In the genomic region with DNA sequence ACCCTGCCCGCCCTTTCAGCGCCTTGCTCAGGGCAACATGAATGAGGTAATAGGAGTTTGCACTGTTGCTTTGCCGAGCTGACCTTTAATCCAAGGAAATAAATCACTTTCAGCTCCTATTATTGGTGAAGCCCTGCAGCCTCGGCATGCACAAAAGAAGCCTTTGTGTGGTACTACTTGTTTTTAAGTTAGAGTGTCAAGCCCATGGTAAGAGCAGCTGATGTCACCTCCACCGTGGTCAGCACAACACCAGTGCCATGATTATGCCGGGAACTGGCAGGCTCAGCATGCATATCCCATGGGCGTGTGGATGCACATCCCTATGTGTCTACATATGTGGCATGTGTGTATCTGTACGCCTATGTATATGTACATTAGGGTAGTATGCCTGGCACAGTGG, we compare ENCODE assay signal across 15 mouse cellular contexts. TPM values are rescaled to one million over a fixed set of nuclear protein-coding genes. Genes with fewer than 3 reads are reported as not detected.
A peak's percentile ranks its signal among the peaks of the same experiment; 100 is the strongest.
DNase-seq lines count a peak whose midpoint lies in the region; ATAC-seq and TF ChIP-seq lines count a peak whose summit lies in the region.
"Had no signal": no experiment of that assay in that cellular context is flagged by ENCODE, and none has a peak within 500 bp of the region (broad histone marks: within the 10 kb centered on the region; RNA-seq: fewer than 3 reads in every experiment).

No protein-coding gene starts in this region.

- no peaks in the 10 kb centered on the region for H3K27me3 ChIP-seq in forebrain, embryonic 13.5 days
- H3K27me3 ChIP-seq in forebrain, embryonic 16.5 days (replicated peaks; ENCODE audit: control insufficient read depth, insufficient read depth, low read length) = no peaks in the 10 kb centered on the region
- H3K27me3 ChIP-seq in embryonic facial prominence, embryonic 12.5 days = no peaks in the 10 kb centered on the region
- no peaks in the 10 kb centered on the region for H3K27me3 ChIP-seq in intestine, postnatal 0 days (replicated peaks; ENCODE audit: control insufficient read depth, insufficient read depth, low read length)
- H3K27me3 ChIP-seq: heart, embryonic 13.5 days had no signal

- ATAC-seq in forebrain, embryonic 13.5 days = no peak
- ATAC-seq in forebrain, embryonic 16.5 days = no peak
- ATAC-seq in embryonic facial prominence, embryonic 12.5 days (ENCODE audit: insufficient number of reproducible peaks, insufficient read depth, low FRiP score, low TSS enrichment) = no peak
- peak; percentile 52; the same call in 1 of the 2 replicates for ATAC-seq in intestine, postnatal 0 days

- no peak for TF ChIP-seq CTCF in intestine, postnatal 0 days (IDR thresholded peaks at IDR 0.05; ENCODE audit: low read depth)

- no peaks in the 10 kb centered on the region for H3K9me3 ChIP-seq in forebrain, embryonic 13.5 days (replicated peaks)
- no peaks in the 10 kb centered on the region for H3K9me3 ChIP-seq in forebrain, embryonic 16.5 days (ENCODE audit: control insufficient read depth, low read length)
- H3K9me3 ChIP-seq in embryonic facial prominence, embryonic 12.5 days = no peaks in the 10 kb centered on the region
- no peaks in the 10 kb centered on the region for H3K9me3 ChIP-seq in intestine, postnatal 0 days (ENCODE audit: control insufficient read depth)
- H3K9me3 ChIP-seq: heart, embryonic 13.5 days had no signal

- peak overlapping the region; percentile 20; the same call in 1 of the 2 replicates for H3K27ac ChIP-seq in forebrain, embryonic 13.5 days
- H3K27ac ChIP-seq in forebrain, embryonic 16.5 days (ENCODE audit: low read length) = no peak overlapping the region
- H3K27ac ChIP-seq in embryonic facial prominence, embryonic 12.5 days = peak overlapping the region; percentile 32; the same call in 1 of the 2 replicates
- no peak overlapping the region for H3K27ac ChIP-seq in intestine, postnatal 0 days (ENCODE audit: low read depth, low read length)
- H3K27ac ChIP-seq: heart, embryonic 13.5 days had no signal

- DNase-seq in NIH3T3 (ENCODE audit: low read depth) = peak; percentile 54
- DNase-seq in adrenal gland, postnatal 14 days = no peak
- DNase-seq in kidney, postnatal 36 days = no peak
- no peak for DNase-seq in cerebellum, postnatal 25 days
- DNase-seq: adrenal gland, adult 2 months; cerebellum, adult 8-10 months; gastrocnemius, postnatal 10 days; kidney, postnatal 14 days; liver; lung, adult 2 months had no signal

- no peak overlapping the region for H3K9ac ChIP-seq in forebrain, embryonic 13.5 days
- H3K9ac ChIP-seq in forebrain, embryonic 16.5 days (replicated peaks; ENCODE audit: low read depth, low read length) = no peak overlapping the region
- H3K9ac ChIP-seq in embryonic facial prominence, embryonic 12.5 days = no peak overlapping the region
- H3K9ac ChIP-seq in intestine, postnatal 0 days (ENCODE audit: low read depth, low read length) = no peak overlapping the region
- H3K9ac ChIP-seq: heart, embryonic 13.5 days had no signal

- WGBS in forebrain, embryonic 13.5 days = 35% methylated on average over 8 of the region's 8 CpGs
- WGBS in forebrain, embryonic 16.5 days = 33% methylated on average over 8 of the region's 8 CpGs
- 40% methylated on average over 8 of the region's 8 CpGs for WGBS in embryonic facial prominence, embryonic 12.5 days
- WGBS in intestine, postnatal 0 days = 32% methylated on average over 8 of the region's 8 CpGs

- H3K36me3 ChIP-seq in forebrain, embryonic 13.5 days (ENCODE audit: poor library complexity, severe bottlenecking) = peaks cover 25% of the 10 kb centered on the region
- no peaks in the 10 kb centered on the region for H3K36me3 ChIP-seq in forebrain, embryonic 16.5 days (ENCODE audit: control insufficient read depth, insufficient read depth)
- peaks cover 23% of the 10 kb centered on the region for H3K36me3 ChIP-seq in embryonic facial prominence, embryonic 12.5 days
- peaks cover 5% of the 10 kb centered on the region; the same call in 1 of the 2 replicates for H3K36me3 ChIP-seq in intestine, postnatal 0 days (ENCODE audit: control insufficient read depth, insufficient read depth)

- no peak overlapping the region for H3K4me3 ChIP-seq in forebrain, embryonic 13.5 days
- no peak overlapping the region for H3K4me3 ChIP-seq in forebrain, embryonic 16.5 days (replicated peaks; ENCODE audit: low read length)
- no peak overlapping the region for H3K4me3 ChIP-seq in embryonic facial prominence, embryonic 12.5 days
- H3K4me3 ChIP-seq in intestine, postnatal 0 days (ENCODE audit: low read depth, low read length) = no peak overlapping the region
- H3K4me3 ChIP-seq: heart, embryonic 13.5 days had no signal

- peaks cover 28% of the 10 kb centered on the region for H3K4me1 ChIP-seq in forebrain, embryonic 13.5 days
- peaks cover 17% of the 10 kb centered on the region for H3K4me1 ChIP-seq in forebrain, embryonic 16.5 days (replicated peaks; ENCODE audit: control insufficient read depth, insufficient read depth, low read length)
- H3K4me1 ChIP-seq in embryonic facial prominence, embryonic 12.5 days = 0 out of 2 replicates have a peak, but pooled peaks cover 7% of the 10 kb centered on the region
- no peaks in the 10 kb centered on the region; the same call in 1 of the 2 replicates for H3K4me1 ChIP-seq in intestine, postnatal 0 days (replicated peaks; ENCODE audit: control insufficient read depth, insufficient read depth, low read length)
- H3K4me1 ChIP-seq: heart, embryonic 13.5 days had no signal

- no peak overlapping the region for H3K4me2 ChIP-seq in forebrain, embryonic 13.5 days
- no peak overlapping the region for H3K4me2 ChIP-seq in forebrain, embryonic 16.5 days (ENCODE audit: low read length)
- no peak overlapping the region for H3K4me2 ChIP-seq in embryonic facial prominence, embryonic 12.5 days (replicated peaks)
- no peak overlapping the region for H3K4me2 ChIP-seq in intestine, postnatal 0 days (replicated peaks; ENCODE audit: low read depth)
- H3K4me2 ChIP-seq: heart, embryonic 13.5 days had no signal

RNA-seq across cellular contexts. Expression of gene Lmf1, which starts 56.5 kb away (rescaled TPM):
- 19.7 and 20.9 TPM in 2 replicates for polyA plus RNA-seq in forebrain, embryonic 13.5 days (2015; fragmentation: Nextera tagmentation; extraction: Ambion mirVana)
- polyA plus RNA-seq in forebrain, embryonic 16.5 days (2015; fragmentation: Nextera tagmentation; extraction: Ambion mirVana) = 18.3 and 19.4 TPM in 2 replicates
- polyA plus RNA-seq in embryonic facial prominence, embryonic 12.5 days (2016; fragmentation: Nextera tagmentation; extraction: Ambion mirVana) = 29.4 and 31.4 TPM in 2 replicates
- polyA plus RNA-seq in intestine, postnatal 0 days (2015; fragmentation: Nextera tagmentation; extraction: Ambion mirVana) = 16.1 and 16.5 TPM in 2 replicates
- total RNA-seq in adrenal gland, postnatal 14 days (2021) = 40.2 and 40.6 TPM in 2 replicates

Comparison
In these comparisons a context has a peak if more than half of its experiments do, and no peak if none do; other contexts are left out.
1. H3K27ac ChIP-seq: peak in forebrain, embryonic 13.5 days (single experiment) and embryonic facial prominence, embryonic 12.5 days (single experiment); none in forebrain, embryonic 16.5 days (single experiment) and intestine, postnatal 0 days (single experiment).